Mouse (Mus musculus) WW6 (cell line): Measurements from ENCODE around the gene Hsp90aa1.
A peak's percentile ranks its signal among the peaks of the same experiment; 100 is the strongest.
"Not testable (repeated sequence)": the region's sequence is repeated elsewhere in the genome, so short reads cannot be mapped to it uniquely, and the experiment has no call there.

Experiments
- DNase-seq: peaks from one replicate; pipeline ENCODE4 v3.0.0-alpha.2; 2013; ENCODE audit warnings: low read depth, low spot score

The Hsp90aa1 gene

GRCm38 (mm10) chr12:110699171-110699547 lies 3.4 kb downstream of the Hsp90aa1 start:
- DNase-seq = no peak

DNA sequence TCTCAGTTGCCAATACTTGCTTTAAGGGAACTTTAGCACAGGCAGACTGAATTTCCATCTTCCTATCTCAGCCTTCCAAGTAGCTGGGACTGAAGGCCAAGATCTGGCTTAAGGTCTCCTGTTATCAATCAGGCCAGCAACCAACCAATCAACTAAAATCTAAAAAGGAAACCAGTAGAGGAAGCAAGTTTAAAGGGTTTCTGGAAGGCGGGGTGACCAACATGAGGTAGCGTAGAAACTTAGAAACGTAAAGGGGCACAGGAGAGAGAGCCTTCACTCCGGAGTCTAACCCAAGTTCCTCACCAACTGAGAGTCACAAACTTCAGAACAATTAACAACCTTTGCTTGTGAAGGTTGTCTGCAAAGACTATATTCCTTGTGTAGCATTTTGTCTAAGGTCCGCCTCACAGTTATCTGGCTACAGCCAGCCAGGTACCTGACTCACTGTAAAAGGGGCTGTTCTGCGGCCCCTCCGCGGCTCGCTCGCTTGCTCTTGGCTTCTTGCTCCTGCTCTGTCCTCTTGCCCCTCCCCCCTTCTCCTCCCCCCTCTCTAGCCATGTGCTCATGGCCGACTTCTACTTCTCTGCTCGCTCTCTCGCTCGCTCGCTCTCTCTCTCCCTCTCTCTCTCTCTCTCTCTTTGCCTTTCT lies 3.9 kb downstream of the Hsp90aa1 start:
- DNase-seq = no peak

DNA sequence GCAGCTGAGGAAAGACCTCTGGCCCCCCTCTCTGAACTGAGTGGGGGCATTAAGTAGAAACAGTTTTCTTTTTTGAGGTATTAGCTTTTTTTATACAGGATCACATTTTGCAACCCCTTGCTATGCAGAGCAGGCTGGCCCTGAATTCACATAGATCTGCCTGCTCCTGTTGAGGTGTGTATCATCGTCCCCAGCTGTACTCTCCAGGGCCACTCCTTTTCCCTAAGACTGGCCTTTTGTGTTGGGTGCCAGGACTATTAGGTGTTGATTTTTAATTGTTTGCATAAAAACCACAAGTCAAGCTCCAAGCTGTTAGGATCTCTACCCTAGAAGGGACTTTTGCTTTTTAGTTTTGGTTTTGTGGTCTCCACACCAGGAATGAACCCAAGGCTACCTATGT lies 4.4 kb downstream of the Hsp90aa1 start:
- no peak for DNase-seq

GRCm38 (mm10) chr12:110697457-110697856 lies 5.1 kb downstream of the Hsp90aa1 start:
- no peak for DNase-seq

DNA sequence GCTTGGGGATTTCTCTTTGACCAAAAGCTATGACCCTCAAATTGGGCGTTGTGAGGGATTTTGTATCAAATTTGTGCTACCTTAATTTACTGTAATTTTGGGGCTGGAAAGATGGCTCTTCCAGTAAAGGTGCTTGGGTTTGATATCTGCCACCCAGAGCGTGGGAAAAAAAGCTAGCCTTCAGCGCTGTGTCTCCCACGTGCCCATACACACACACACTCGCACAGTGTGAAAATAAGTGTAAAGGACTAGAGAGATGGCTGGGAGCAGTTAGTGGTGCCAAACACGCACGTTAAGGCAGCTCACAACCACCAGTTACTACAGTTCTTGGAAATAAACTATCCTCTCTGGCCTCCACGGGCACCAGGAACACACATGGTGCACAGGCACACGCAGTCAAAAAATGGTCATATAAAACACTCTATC lies 5.5 kb downstream of the Hsp90aa1 start:
- no peak for DNase-seq

DNA sequence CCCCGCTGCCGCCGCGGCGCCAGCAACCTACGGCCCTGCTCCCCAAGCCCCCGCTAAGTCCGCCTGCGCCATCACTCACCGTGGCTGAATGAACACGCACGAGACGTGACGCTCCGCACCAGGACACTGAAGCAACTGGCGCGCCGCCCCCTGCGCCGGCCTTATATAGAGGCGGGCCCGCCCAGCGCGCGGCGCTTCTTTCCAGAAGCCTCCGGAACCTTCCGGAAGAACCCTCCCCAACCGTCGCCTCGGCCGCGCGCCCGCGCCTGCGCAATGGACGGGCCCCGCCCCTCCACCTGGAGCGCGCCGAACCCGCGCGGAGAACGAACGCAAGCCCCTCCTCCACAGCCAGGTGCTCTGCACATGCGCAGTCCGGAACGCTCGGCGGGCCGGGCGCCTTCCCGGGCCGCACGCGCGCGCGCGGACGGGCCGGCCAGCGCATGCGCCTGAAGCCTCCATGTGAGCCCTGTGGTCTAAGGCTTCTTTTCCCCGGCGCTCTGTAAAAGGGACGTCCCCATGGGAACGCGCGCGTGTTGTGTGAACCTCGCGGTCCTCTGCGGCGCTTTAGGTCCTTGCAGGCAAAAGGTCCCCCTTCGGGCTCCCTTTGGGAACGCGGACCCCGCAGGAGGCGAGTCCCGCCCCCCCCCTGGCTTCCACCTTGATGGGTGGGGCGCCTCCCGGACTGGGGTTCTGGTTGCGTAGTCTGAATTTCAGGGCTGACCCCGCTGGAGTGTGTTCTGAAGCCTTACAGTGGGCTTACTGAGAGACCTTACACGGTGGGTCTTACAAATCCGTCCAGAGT lies 6.2 kb downstream of the Hsp90aa1 start:
- DNase-seq = peak; percentile 85

GRCm38 (mm10) chr12:110695676-110696171 lies 6.8 kb downstream of the Hsp90aa1 start:
- DNase-seq = no peak

DNA sequence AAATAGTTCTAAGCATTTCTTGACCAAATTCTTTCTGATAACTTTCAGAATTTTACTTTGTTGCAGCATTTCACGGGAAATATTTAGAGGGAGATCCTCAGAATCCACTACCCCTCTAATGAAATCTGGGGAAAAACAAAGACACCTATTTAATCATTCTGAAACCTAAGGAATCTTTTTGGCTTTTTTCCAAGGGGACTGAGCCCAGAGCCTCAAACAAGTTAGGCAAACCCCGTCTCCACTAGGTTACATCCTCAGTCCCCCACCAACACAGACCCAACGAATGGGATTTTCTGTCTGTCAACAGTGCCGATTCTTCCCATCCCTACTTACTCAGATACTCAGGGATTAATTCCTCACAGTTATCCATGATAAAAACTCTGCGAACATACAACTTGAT lies 9.2 kb downstream of the Hsp90aa1 start:
- not testable (repeated sequence) for DNase-seq

DNA sequence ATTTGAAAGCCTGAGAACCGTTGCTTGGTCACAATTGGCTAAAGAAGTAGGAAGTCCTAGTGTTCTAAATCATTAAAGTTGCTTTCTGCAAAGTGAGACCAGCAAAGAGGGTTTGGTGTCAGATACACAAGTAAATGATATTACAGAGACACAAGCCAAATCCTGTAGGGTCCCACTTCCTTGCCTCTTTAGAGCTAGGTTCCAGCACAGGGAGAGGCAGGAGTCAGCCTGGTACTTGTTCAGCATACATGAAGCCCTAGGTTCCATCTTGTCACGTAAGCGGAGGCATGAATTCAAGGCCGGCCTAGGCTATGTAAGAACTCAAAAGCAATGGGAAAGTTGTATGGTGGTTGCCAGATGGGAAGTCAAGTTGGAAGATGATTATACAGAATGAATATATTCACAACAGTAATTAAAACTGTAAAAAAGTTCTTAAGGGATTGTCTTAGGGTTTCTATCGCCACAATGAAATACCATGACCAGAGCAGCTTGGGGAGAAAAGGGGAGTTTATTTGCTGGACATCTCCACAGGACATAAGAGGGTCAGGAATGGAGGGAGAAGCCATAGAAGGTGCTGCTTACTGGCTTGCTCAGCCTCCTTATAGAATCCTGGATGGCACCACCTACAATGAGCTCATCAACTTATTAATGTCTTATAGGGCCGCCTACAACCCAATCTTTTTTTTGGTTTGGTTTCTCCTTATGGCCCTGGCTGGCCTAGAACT lies 12.4 kb downstream of the Hsp90aa1 start:
- DNase-seq = no peak

GRCm38 (mm10) chr12:110688921-110689320 lies 13.6 kb downstream of the Hsp90aa1 start:
- DNase-seq = not testable (repeated sequence)

DNA sequence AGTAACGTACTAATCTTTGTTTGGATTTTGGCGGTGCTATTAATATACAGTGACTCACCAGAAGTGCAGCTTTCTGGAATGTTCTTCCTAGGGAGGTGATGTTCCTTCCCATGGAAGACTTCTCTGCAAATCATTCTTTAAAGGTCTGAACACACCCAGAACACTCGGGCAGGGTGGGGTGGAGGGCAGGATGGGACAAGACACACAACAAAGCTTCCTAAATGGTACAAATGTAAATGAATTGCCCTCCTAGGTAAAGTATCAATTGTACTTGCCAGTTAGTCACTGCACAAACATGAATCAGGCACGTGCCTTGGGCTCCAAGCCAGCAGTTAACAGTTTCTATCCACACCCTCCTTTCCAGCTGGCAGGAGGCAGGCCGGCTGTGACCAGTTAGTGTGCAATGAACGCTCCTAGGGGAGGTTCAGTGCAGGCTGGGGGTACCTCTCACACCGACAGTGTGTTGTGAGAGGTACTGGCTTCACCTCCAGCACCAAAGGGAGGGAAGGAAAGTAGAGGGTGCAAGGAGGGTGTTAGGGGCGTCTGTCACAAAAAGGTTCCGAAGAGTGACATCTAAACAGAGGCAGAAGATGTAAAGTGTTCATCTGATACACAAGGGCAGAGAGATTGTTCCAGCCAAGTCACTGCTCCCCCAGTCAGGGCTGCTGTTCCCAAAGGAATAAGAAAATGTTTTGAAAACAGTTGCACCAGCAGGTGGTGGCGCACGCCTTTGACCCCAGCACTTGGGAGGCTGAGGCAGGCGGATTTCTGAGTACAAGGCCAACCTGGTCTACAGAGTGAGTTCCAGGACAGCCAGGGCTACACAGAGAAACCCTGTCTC lies 14.4 kb downstream of the Hsp90aa1 start:
- no peak for DNase-seq

DNA sequence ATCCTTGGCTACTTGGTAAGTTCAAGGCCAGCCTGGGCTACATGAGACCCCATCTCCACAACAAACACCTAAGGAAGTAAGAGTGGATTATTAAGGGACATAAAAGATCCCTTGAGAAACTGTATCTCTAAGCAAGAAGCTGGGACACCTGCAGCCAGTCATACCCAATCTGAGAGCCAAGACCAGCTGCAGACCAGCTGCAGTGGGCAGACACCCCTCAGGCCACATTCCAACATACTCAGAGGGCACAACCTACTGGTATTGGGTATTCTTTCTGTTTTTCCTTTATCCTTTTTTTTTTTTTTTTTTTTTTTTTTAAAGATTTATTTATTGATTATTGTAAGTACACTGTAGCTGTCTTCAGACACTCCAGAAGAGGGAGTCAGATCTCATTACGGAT lies 18.9 kb downstream of the Hsp90aa1 start:
- DNase-seq = no peak

DNA sequence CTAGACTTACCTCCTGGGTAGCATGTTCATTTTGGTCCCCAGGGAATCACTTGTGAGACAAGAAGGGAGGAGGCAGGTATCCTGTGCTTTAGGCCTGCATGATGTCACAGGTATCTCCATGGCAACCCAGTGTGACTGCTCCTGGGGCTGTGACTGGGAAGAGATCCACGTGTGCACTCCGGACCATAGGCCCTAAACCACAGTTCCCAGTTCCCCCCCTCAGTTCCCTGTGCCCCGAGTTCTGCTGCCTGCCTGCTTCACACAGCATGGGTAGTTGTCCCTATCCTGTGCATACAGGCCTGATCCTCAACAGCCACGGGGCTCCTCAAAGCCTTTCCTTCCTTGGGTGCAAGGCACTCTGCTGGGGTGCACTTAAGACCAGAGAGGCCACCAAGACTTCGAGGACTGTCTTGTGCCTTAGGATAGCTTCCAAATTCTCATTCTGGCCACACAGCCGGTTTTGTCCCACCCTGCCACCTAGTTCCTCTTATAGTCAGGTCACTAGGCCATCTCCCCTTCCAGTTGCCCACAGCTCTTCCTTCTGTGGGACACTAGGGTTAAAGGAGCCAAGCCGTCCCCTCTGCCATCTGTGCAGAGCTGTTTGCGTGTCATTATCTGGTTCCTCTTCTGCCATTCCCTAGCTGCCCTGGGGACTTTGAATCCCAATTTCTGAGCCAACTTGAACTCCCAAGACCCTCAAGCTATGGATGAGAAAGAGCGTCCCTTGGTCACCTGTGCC lies 19.8 kb downstream of the Hsp90aa1 start, which contains the start of gene 1700001K19Rik:
Gene 1700001K19Rik (minus strand): TSS at position 59 of the 739 bp plus-strand sequence.
- no peak for DNase-seq

DNA sequence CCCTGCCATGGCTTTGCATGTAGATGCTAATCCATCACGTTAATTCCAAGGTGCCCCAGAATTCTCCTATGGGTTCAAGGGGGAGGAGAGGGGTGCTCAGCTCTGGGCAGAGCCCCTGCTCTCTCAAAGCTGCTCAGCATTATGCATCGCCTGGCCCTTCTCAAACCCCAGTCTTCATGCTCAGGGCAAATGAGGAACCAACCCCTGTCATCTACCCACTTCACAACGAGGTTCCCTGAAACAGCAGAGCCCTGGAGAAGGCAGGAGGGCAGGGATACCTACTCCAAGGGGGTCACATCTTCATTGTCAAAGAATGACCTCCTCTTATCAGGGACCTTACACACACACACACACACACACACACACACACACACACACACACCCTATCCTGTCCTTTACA lies 20.6 kb downstream of the Hsp90aa1 start:
- no peak for DNase-seq

DNA sequence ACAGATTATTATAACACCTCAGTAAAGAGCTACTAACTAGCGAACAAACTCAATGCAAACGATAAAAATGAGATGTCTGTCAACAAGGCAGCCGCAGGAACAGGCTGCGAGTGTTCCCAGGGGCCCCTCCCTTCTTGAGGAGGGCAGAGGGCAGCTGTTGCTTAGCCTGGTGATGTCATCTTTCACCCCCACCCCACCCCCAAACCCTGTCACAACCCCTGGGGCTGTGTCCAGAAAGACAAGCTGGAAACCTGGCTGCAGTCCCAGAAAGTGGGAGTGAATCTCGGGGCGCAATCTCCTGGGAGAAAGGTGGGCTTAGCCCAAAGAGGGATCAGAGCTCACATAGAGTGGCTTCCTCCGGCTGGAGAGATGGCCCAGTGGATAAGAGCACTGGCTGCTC lies 21.3 kb downstream of the Hsp90aa1 start:
- no peak for DNase-seq

DNA sequence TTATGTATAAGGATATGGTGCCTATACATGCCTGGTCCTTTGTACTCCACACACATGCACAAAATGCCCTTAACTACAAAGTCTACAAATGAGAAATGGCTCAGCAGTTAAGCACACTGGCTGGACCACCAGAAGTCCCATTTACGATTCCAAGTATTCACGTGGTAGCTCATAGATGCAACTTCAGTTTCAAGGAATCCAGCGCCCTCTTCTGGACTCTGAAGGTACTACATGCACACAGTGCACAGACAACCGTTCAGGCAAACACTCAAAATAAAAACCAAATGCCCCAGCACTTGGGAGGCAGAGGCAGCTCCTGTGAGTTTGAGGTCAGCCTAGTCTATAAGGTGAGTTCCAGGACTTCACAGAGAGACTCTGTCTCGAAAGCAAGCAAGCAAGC lies 28.3 kb downstream of the Hsp90aa1 start:
- DNase-seq = no peak

DNA sequence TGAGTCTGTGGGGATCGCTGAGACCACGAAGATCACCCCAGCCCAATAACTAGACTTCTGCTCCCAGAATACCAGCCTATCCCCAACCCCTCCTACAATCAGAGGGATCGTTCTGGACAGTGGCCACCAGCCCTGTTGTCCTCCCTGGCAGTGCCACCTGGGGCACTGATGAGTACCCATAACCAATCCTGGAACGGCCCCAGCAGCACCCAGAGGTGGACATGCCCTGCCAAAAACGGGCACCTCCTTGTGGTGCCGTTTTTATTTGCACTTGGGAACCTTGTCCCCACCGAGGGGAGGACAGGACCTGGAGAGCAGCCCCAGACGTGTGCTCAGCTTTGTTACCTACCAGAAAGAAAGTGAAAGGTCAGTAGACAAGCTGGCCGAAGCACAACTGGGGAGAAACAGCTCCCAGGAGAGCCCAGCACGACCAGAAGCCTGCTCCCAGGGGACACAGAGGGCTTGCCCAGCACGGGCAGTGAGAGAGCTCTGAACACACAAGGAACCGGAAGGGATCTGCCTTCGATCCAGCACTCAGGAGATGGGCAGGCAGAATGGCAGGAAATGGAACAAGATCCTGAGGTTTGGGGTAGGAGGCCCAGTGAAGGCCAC lies 35.0 kb downstream of the Hsp90aa1 start:
- no peak for DNase-seq

GRCm38 (mm10) chr12:110661746-110662145 lies 40.8 kb downstream of the Hsp90aa1 start:
- no peak for DNase-seq

- DNase-seq = no peak
These were observed 51.1 kb downstream of the Hsp90aa1 start for GRCm38 (mm10) chr12:110651464-110651863.

DNA sequence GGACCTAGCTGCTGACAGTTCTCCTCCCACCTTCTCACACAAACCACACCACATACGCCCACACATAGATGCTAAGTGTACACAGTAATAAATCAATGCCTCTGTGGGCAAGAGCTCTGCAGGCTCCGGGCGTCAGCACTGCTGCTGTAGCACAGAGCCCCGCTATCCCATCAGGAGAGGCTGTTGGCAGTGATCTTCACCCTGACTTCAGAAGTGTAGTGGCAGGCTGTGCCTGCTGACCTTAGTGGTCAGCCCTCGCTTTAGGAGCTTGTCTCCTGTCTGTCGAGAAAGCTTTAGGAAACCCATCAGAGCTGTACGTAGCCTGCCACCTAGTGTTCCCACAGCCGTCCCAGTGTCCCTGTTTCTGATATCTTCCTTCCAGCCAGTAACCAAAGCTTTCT lies 52.3 kb downstream of the Hsp90aa1 start:
- DNase-seq = no peak
